Mouse (Mus musculus) T-helper 17 cell (primary cell): Measurements from ENCODE around the gene Pqlc3.

Experiments
- in situ Hi-C, 2 experiments: fragments of 300-600 bp; cut with MboI, MseI; formaldehyde crosslinking; loops; 1 replicate in 1 of 2; 2 replicates in 1 of 2; pipeline ENCODE4 v1.15.1; 2025; ENCODE audit warnings: high pct_unique_total_duplicates in 2 of 2

The Pqlc3 gene

GRCm38 (mm10) chr12:17011100-17011870 is 11.1 kb upstream of the Pqlc3 start, which contains the start of gene 2410004P03Rik:
Gene 2410004P03Rik (minus strand): TSS chr12:17011727.
- in situ Hi-C loops = loop anchor here (5.0 to 25.0 kb wide), 3 partner anchors 204 to 424 kb away; no protein-coding TSS in a partner anchor

GRCm38 (mm10) chr12:17009466-17009865 is 9.3 kb upstream of the Pqlc3 start:
- in situ Hi-C loops = loop anchor here in 1 of 2 experiments (25.0 kb wide), 1 partner anchor 422 kb away; no protein-coding TSS in a partner anchor

- in situ Hi-C loops = loop anchor here (5.0 to 25.0 kb wide), 2 partner anchors 189 to 414 kb away; partner anchors contain the start of gene E2f6 (in 1 of the 2)
Observed at GRCm38 (mm10) chr12:17001211-17001610, 1.0 kb upstream of the Pqlc3 start.

GRCm38 (mm10) chr12:17000628-17001027 is 420 bp upstream of the Pqlc3 start:
- in situ Hi-C loops = loop anchor here (5.0 to 25.0 kb wide), 2 partner anchors 188 to 413 kb away; partner anchors contain the start of gene E2f6 (in 1 of the 2)

- in situ Hi-C loops = loop anchor here in 1 of 2 experiments (10.0 kb wide), 1 partner anchor 184 kb away; the partner anchor contains the start of gene E2f6
Observed at GRCm38 (mm10) chr12:16999146-16999545, 1.1 kb downstream of the Pqlc3 start.

GRCm38 (mm10) chr12:16996886-16997462 is 3.2 kb downstream of the Pqlc3 start:
- in situ Hi-C loops = loop anchor here in 1 of 2 experiments (10.0 kb wide), 1 partner anchor 182 kb away; the partner anchor contains the start of gene E2f6

- in situ Hi-C loops = loop anchor here in 1 of 2 experiments (10.0 kb wide), 1 partner anchor 181 kb away; the partner anchor contains the start of gene E2f6
Observed at GRCm38 (mm10) chr12:16996281-16996680, 3.9 kb downstream of the Pqlc3 start.

- in situ Hi-C loops = loop anchor here in 1 of 2 experiments (10.0 kb wide), 1 partner anchor 179 kb away; the partner anchor contains the start of gene E2f6
Observed at GRCm38 (mm10) chr12:16994291-16994690, 5.9 kb downstream of the Pqlc3 start.

- in situ Hi-C loops = loop anchor here in 1 of 2 experiments (10.0 kb wide), 1 partner anchor 178 kb away; the partner anchor contains the start of gene E2f6
Observed at GRCm38 (mm10) chr12:16992355-16992754, 7.9 kb downstream of the Pqlc3 start.

GRCm38 (mm10) chr12:16991376-16991775 is 8.8 kb downstream of the Pqlc3 start:
- in situ Hi-C loops = loop anchor here in 1 of 2 experiments (10.0 kb wide), 1 partner anchor 177 kb away; the partner anchor contains the start of gene E2f6

- in situ Hi-C loops = no loop called here
Observed at GRCm38 (mm10) chr12:16985778-16986177, 14.4 kb downstream of the Pqlc3 start.

GRCm38 (mm10) chr12:16977120-16977519 is 23.1 kb downstream of the Pqlc3 start:
- in situ Hi-C loops = no loop called here

GRCm38 (mm10) chr12:16966811-16967210 is 33.4 kb downstream of the Pqlc3 start:
- in situ Hi-C loops = no loop called here

- in situ Hi-C loops = no loop called here
Observed at GRCm38 (mm10) chr12:16963354-16963753, 36.9 kb downstream of the Pqlc3 start.

- in situ Hi-C loops = no loop called here
Observed at GRCm38 (mm10) chr12:16958851-16959250, 41.4 kb downstream of the Pqlc3 start.

- in situ Hi-C loops = loop anchor here in 1 of 2 experiments (25.0 kb wide), 1 partner anchor 961 kb away; no protein-coding TSS in a partner anchor
Observed at GRCm38 (mm10) chr12:16948239-16948638, 52.0 kb downstream of the Pqlc3 start.

GRCm38 (mm10) chr12:16941976-16942375 is 58.2 kb downstream of the Pqlc3 start:
- in situ Hi-C loops = loop anchor here in 1 of 2 experiments (25.0 kb wide), 1 partner anchor 955 kb away; no protein-coding TSS in a partner anchor
